ENCODE assay signal across 8 mouse cellular contexts in genomic region chrX:95950776-95951175, GRCm38 (mm10). TPM values are rescaled to one million over a fixed set of nuclear protein-coding genes. Genes with fewer than 3 reads are reported as not detected.
DNase-seq lines count a peak whose midpoint lies in the region; ATAC-seq and TF ChIP-seq lines count a peak whose summit lies in the region.

No protein-coding gene starts in this region.

- ATAC-seq in granulocyte monocyte progenitor cell, adult 5-6 weeks (replicated peaks; ENCODE audit: poor library complexity, severe bottlenecking), result peak; percentile 72
- ATAC-seq in lung, postnatal 0 days, result no peak

- H3K9me3 ChIP-seq in lung, postnatal 0 days (ENCODE audit: low read length), result no peaks in the 10 kb centered on the region

- H3K4me1 ChIP-seq in lung, postnatal 0 days (ENCODE audit: insufficient read depth, low read depth, low read length), result no peaks in the 10 kb centered on the region

- TF ChIP-seq CTCF in lung, postnatal 0 days (IDR thresholded peaks at IDR 0.05), result peak; percentile 68

- WGBS in lung, postnatal 0 days, result 32% methylated on average over 3 of the region's 3 CpGs

- H3K27ac ChIP-seq in lung, postnatal 0 days (ENCODE audit: low read length), result no peak overlapping the region

- H3K27me3 ChIP-seq in lung, postnatal 0 days (replicated peaks; ENCODE audit: insufficient read depth, low read length), result no peaks in the 10 kb centered on the region

- no peak for TF ChIP-seq EP300 in lung, postnatal 0 days (IDR thresholded peaks at IDR 0.05)

- no peak overlapping the region for H3K9ac ChIP-seq in lung, postnatal 0 days (replicated peaks; ENCODE audit: low read depth)

- H3K4me3 ChIP-seq in lung, postnatal 0 days (ENCODE audit: low read depth, low read length), result no peak overlapping the region

- DNase-seq in adrenal gland, postnatal 36 days, result peak; percentile 17 to 36
- DNase-seq in adrenal gland, adult 2 months, result no peak
- peak; percentile 54 for DNase-seq in layer of hippocampus, adult 11-12 months (ENCODE audit: low spot score)
- no peak for DNase-seq in layer of hippocampus, postnatal 36 days
- peak; percentile 6 for DNase-seq in T-cell, adult 2 months (ENCODE audit: low spot score)
- DNase-seq in lung, postnatal 0 days (ENCODE audit: low spot score), result peak; percentile 12
- no peak for DNase-seq in testis, postnatal 10 days (ENCODE audit: low spot score)

- H3K4me2 ChIP-seq in lung, postnatal 0 days (replicated peaks; ENCODE audit: low read depth, low read length), result no peak overlapping the region

- H3K36me3 ChIP-seq in lung, postnatal 0 days (ENCODE audit: insufficient read depth, low read length), result no peaks in the 10 kb centered on the region

RNA-seq across cellular contexts. Expression of gene Las1l, which starts 6.0 kb away (rescaled TPM):
- total RNA-seq in adrenal gland, postnatal 36 days (2021), result 10 to 100 TPM; 42.5 to 44.9 TPM
- 10 to 100 TPM; 42.3 to 45.0 TPM for total RNA-seq in adrenal gland, adult 2 months (2021)
- polyA plus RNA-seq in adrenal gland, adult 2 months (2012; rRNA removed), result 6.7 and 10.2 TPM in 2 replicates
- 10 to 100 TPM; 48.0 to 53.9 TPM for total RNA-seq in layer of hippocampus, postnatal 36 days (2021)
- 41.8 and 47.4 TPM in 2 replicates for total RNA-seq in granulocyte monocyte progenitor cell, adult 5-6 weeks (2014; fragmentation: Nextera tagmentation)
- total RNA-seq in granulocyte monocyte progenitor cell, adult 5-6 weeks (2017), result 43.3 and 46.0 TPM in 2 replicates
- 28.9 and 32.7 TPM in 2 replicates for polyA plus RNA-seq in lung, postnatal 0 days (2015; fragmentation: Nextera tagmentation; extraction: Ambion mirVana)

Comparison
In these comparisons a context has a peak if more than half of its experiments do, and no peak if none do; other contexts are left out.
1. DNase-seq: peak in adrenal gland, postnatal 36 days (2 of 2), layer of hippocampus, adult 11-12 months (single experiment), T-cell, adult 2 months (single experiment) and lung, postnatal 0 days (single experiment); none in adrenal gland, adult 2 months (single experiment), layer of hippocampus, postnatal 36 days (0 of 2) and testis, postnatal 10 days (single experiment).